Mouse (Mus musculus): ENCODE measurements around the gene Hist1h2ah. TPM values are rescaled to one million over a fixed set of nuclear protein-coding genes. Genes with fewer than 3 reads are reported as not detected.
A peak's percentile ranks its signal among the peaks of the same experiment; 100 is the strongest.
"Not testable (repeated sequence)": the region's sequence is repeated elsewhere in the genome, so short reads cannot be mapped to it uniquely, and the experiment has no call there.

Gene Hist1h2ah
- polyA plus RNA-seq, 1 experiment from 2014 or later: 5.5 TPM

DNA sequence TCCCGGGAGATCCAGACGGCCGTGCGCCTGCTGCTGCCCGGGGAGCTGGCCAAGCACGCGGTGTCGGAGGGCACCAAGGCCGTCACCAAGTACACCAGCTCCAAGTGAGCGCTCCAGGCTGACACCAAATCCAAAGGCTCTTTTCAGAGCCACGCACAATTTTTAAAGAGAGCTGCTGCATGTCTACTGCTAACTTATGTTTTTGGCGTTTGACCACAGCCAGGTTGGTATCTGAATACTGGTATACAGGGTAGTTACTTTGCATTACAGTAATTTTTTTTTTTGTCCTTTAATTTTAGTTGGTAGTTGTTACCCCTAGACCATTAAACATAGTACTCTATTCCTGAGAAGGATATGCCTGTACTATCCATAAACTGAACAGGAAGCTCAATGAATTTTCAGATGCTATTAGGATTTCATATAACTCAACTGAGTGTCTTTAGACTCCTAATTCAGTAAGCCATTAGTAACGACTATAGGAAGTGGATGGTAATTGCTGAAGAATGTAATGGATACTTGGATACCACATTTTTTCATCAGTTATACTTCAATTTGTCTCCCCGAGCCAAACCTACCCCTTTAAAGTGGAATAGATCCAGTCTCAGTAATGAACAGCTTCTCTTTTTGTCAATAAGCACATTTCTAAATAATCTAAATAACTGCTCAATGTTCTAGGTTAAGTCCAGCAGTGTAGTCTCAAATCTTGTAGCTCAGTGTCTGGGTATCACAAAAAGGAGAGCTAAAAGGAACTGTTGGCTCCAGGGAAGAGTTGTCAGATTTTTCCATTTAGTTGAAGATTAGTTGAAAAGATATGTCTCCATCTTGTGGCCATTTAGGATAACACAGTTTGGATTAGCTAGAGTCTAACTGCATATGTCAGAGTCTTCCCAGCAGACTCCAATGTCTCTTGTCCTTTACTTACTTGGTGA lies 8.4 kb upstream of the Hist1h2ah start:
- H3K4me3 ChIP-seq: peak overlapping the region; percentile 54
- H3K27me3 ChIP-seq (ENCODE audit: insufficient read depth, poor library complexity, severe bottlenecking): no peaks in the 10 kb centered on the region
- no peaks in the 10 kb centered on the region for H3K9me3 ChIP-seq
- H3K27ac ChIP-seq: peak overlapping the region; percentile 85
- DNase-seq (ENCODE audit: low spot score): peak; percentile 32
- H3K4me1 ChIP-seq (replicated peaks): peaks cover 34% of the 10 kb centered on the region
- WGBS: 2% methylated on average over 14 of the region's 14 CpGs
- H3K36me3 ChIP-seq: no peaks in the 10 kb centered on the region

- H3K9me3 ChIP-seq; H3K27me3 ChIP-seq (ENCODE audit: insufficient read depth, poor library complexity, severe bottlenecking); H3K36me3 ChIP-seq: not testable (repeated sequence)
- Histone ChIP-seq H3K4me1 (replicated peaks) (peaks cover 34% of the 10 kb centered on the region), H3K27ac (peak within 1 kb of the TSS; percentile 94), H3K4me3 (peak within 1 kb of the TSS; percentile 57)
- peak; percentile 89 for DNase-seq (ENCODE audit: low spot score)
- WGBS: under 1% methylated on average over 54 of the region's 80 CpGs
Measured at GRCm38 (mm10) chr13:22042568-22043502, 7.5 kb upstream of the Hist1h2ah start, which contains the start of the genes Hist1h2ag and Hist1h2bj. Hist1h2ag (minus strand) TSS chr13:22042944. Hist1h2bj (plus strand) TSS chr13:22043214.

GRCm38 (mm10) chr13:22041651-22042567 lies 6.5 kb upstream of the Hist1h2ah start:
- H3K9me3 ChIP-seq: no peaks in the 10 kb centered on the region
- WGBS: 3% methylated on average over 13 of the region's 13 CpGs

DNA sequence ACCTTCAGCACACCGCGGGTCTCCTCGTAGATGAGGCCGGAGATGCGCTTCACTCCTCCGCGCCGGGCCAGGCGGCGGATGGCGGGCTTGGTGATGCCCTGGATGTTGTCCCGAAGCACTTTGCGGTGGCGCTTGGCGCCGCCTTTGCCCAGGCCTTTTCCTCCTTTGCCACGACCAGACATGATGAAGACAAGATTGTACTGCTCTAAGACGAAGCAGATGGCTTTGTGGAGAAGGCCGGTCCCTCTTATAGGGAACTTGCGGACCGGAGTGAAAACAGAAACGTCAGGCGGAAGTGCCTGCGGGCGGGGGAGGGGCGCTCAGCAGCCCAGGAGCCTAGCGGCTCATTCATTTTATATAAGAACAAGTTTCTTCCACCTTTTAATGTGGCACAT lies 5.8 kb upstream of the Hist1h2ah start, which contains the start of gene Hist1h4i:
TSS of gene Hist1h4i (minus strand) at position 221 of the 395 bp plus-strand sequence.
- H3K36me3 ChIP-seq; H3K27me3 ChIP-seq (ENCODE audit: insufficient read depth, poor library complexity, severe bottlenecking); H3K9me3 ChIP-seq: not testable (repeated sequence)
- DNase-seq (ENCODE audit: low spot score): peak; percentile 95
- under 1% methylated on average over 27 of the region's 27 CpGs for WGBS
- Histone ChIP-seq H3K4me3 (peak within 1 kb of the TSS; percentile 57), H3K4me1 (replicated peaks) (peaks cover 45% of the 10 kb centered on the region), H3K27ac (peak within 1 kb of the TSS; percentile 94)

More at GRCm38 (mm10) chr13:22041651-22042567, 6.5 kb upstream of the Hist1h2ah start:
- peak; percentile 31 for DNase-seq (ENCODE audit: low spot score)
- H3K4me1 ChIP-seq (replicated peaks): peaks cover 37% of the 10 kb centered on the region
- H3K4me3 ChIP-seq: peak overlapping the region; percentile 57
- H3K27me3 ChIP-seq (ENCODE audit: insufficient read depth, poor library complexity, severe bottlenecking): no peaks in the 10 kb centered on the region
- no peaks in the 10 kb centered on the region for H3K36me3 ChIP-seq
- peak overlapping the region; percentile 94 for H3K27ac ChIP-seq

- DNase-seq (ENCODE audit: low spot score): peak; percentile 63
- peak overlapping the region; percentile 94 for H3K27ac ChIP-seq
- WGBS: under 1% methylated on average over 24 of the region's 24 CpGs
- no peaks in the 10 kb centered on the region for H3K9me3 ChIP-seq
- H3K4me1 ChIP-seq (replicated peaks): peaks cover 46% of the 10 kb centered on the region
- H3K36me3 ChIP-seq: no peaks in the 10 kb centered on the region
- H3K4me3 ChIP-seq: peak overlapping the region; percentile 57
- no peaks in the 10 kb centered on the region for H3K27me3 ChIP-seq (ENCODE audit: insufficient read depth, poor library complexity, severe bottlenecking)
Measured at GRCm38 (mm10) chr13:22040464-22041141, 5.2 kb upstream of the Hist1h2ah start.

DNA sequence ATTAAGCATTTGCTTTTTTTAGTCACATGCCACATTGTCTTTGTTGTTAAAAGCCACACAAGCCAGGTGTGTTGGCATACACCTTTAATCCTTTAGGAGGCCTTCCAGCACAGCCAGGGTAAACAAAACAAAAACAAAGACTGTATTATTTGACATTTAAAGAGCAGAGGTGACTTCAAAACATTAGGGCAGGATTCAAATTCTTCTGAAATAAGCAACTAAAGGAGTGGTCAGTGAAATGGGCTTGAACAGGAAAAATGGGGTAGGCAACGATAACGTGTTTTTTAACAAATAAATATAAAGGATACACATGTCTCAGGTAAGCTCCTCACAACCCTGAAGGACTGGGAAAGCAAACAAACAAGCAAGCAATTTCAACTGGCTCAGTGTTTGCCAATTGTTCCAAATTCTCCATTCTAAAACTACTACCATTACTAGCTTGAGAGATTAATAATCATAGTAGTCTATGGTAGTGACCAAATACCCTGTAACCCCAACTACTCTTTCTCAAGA lies 4.6 kb upstream of the Hist1h2ah start:
- Histone ChIP-seq H3K9me3 (no peaks in the 10 kb centered on the region), H3K36me3 (no peaks in the 10 kb centered on the region), H3K4me3 (peak overlapping the region; percentile 57), H3K27me3 (ENCODE audit: insufficient read depth, poor library complexity, severe bottlenecking) (no peaks in the 10 kb centered on the region), H3K27ac (peak overlapping the region; percentile 94), H3K4me1 (replicated peaks) (peaks cover 44% of the 10 kb centered on the region)
- 10% methylated on average over 2 of the region's 2 CpGs for WGBS
- DNase-seq (ENCODE audit: low spot score): no peak

DNA sequence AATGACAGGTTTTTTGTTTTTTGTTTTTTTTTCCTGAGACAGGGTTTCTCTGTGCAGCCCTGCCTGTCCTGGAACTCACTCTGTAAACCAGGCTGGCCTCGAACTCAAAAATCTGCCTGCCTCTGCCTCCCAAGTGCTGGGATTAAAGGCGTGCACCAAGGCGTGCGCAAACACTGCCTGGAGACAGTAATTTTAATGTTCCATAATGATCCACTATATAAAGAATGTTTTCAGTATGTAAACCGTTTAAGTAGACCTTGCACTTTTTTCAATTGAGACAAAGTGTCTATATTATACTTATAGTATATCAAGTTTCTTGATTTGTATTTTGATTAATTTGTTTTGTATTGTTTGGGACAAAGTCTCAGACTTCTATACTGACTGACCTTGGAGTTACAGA lies 4.0 kb upstream of the Hist1h2ah start:
- WGBS: 63% methylated on average over 5 of the region's 5 CpGs
- DNase-seq (ENCODE audit: low spot score): no peak
- H3K36me3 ChIP-seq: no peaks in the 10 kb centered on the region
- H3K4me1 ChIP-seq (replicated peaks): peaks cover 45% of the 10 kb centered on the region
- H3K27ac ChIP-seq: peak overlapping the region; percentile 94
- H3K4me3 ChIP-seq: peak overlapping the region; percentile 57; the same call in 1 of the 2 replicates
- H3K27me3 ChIP-seq (ENCODE audit: insufficient read depth, poor library complexity, severe bottlenecking): no peaks in the 10 kb centered on the region
- H3K9me3 ChIP-seq: no peaks in the 10 kb centered on the region

DNA sequence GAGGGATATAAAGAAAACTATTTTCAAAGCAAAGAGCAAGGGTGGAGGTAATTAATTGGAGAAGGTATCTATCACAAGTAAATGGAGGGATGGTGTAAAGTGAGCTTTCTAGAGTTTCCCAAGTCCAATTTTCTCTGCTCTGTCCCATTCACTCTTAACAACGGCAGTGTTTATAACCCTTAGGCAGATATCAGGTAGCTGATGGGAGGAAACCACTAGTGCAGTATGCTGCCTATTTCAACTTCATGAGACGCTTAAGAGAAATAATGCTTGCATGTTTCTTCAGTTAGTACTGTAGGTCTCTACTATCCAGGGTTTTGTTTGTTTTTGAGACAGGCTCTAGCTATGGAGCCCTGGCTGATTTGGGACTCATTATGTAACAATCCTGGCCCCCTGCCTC lies 2.0 kb upstream of the Hist1h2ah start:
- Histone ChIP-seq H3K4me3 (peak overlapping the region; percentile 56; the same call in 1 of the 2 replicates), H3K36me3 (no peaks in the 10 kb centered on the region), H3K4me1 (replicated peaks) (peaks cover 47% of the 10 kb centered on the region), H3K27me3 (ENCODE audit: insufficient read depth, poor library complexity, severe bottlenecking) (no peaks in the 10 kb centered on the region), H3K9me3 (no peaks in the 10 kb centered on the region), H3K27ac (peak overlapping the region; percentile 94)
- WGBS: 81% methylated on average over 2 of the region's 2 CpGs
- DNase-seq (ENCODE audit: low spot score): no peak

- no peaks in the 10 kb centered on the region for H3K27me3 ChIP-seq (ENCODE audit: insufficient read depth, poor library complexity, severe bottlenecking)
- DNase-seq (ENCODE audit: low spot score): no peak
- H3K4me3 ChIP-seq: peak overlapping the region; percentile 56
- WGBS: 64% methylated on average over 3 of the region's 3 CpGs
- peak overlapping the region; percentile 94 for H3K27ac ChIP-seq
- H3K36me3 ChIP-seq: no peaks in the 10 kb centered on the region
- no peaks in the 10 kb centered on the region for H3K9me3 ChIP-seq
- peaks cover 43% of the 10 kb centered on the region for H3K4me1 ChIP-seq (replicated peaks)
Measured at GRCm38 (mm10) chr13:22036986-22037385, 1.6 kb upstream of the Hist1h2ah start.

GRCm38 (mm10) chr13:22036149-22036956 lies 985 bp upstream of the Hist1h2ah start:
- no peaks in the 10 kb centered on the region for H3K36me3 ChIP-seq
- H3K4me1 ChIP-seq (replicated peaks): peaks cover 37% of the 10 kb centered on the region
- H3K4me3 ChIP-seq: peak overlapping the region; percentile 56
- H3K27me3 ChIP-seq (ENCODE audit: insufficient read depth, poor library complexity, severe bottlenecking): no peaks in the 10 kb centered on the region
- peak; percentile 51 for DNase-seq (ENCODE audit: low spot score)
- H3K27ac ChIP-seq: peak overlapping the region; percentile 94
- 3% methylated on average over 22 of the region's 23 CpGs for WGBS
- no peaks in the 10 kb centered on the region for H3K9me3 ChIP-seq
